Mouse (Mus musculus) intestine, postnatal 0 days (tissue): ENCODE data around the gene C530008M17Rik. TPM values are rescaled to one million over a fixed set of nuclear protein-coding genes. Genes with fewer than 3 reads are reported as not detected.
A peak's percentile ranks its signal among the peaks of the same experiment; 100 is the strongest.

Source experiments
- ATAC-seq: fragments of 200-750 bp; cut with Nextera tagmentation; 2 replicates; pipeline ENCODE4 v1.8.0; 2017; ENCODE audit warnings: mild to moderate bottlenecking, moderate TSS enrichment, moderate library complexity
- H3K27ac ChIP-seq: fragments of 300-500 bp; sonication (generic); 2 replicates; pipeline ENCODE4 v1.5.1; 2014; ENCODE audit warnings: mild to moderate bottlenecking, low read depth, low read length, moderate library complexity
- H3K27me3 ChIP-seq: fragments of 300-500 bp; sonication (generic); replicated peaks from 2 replicates; pipeline ENCODE4 v1.6.1; 2014; ENCODE audit warnings: low read length, mixed read lengths; ENCODE audit not compliant: control insufficient read depth, insufficient read depth
- H3K36me3 ChIP-seq: fragments of 300-500 bp; sonication (generic); 2 replicates; pipeline ENCODE4 v1.6.1; 2014; ENCODE audit warnings: mild to moderate bottlenecking, moderate library complexity; ENCODE audit not compliant: control insufficient read depth, insufficient read depth
- H3K4me1 ChIP-seq: fragments of 300-500 bp; sonication (generic); replicated peaks from 2 replicates; pipeline ENCODE4 v1.6.1; 2014; ENCODE audit warnings: antibody characterized with exemption, low read length, mixed read lengths; ENCODE audit not compliant: control insufficient read depth, insufficient read depth
- H3K4me2 ChIP-seq: fragments of 300-500 bp; sonication (generic); replicated peaks from 2 replicates; pipeline ENCODE4 v1.6.1; 2014; ENCODE audit warnings: low read depth, mild to moderate bottlenecking, moderate library complexity
- H3K4me3 ChIP-seq: fragments of 300-500 bp; sonication (generic); 2 replicates; pipeline ENCODE4 v1.5.1; 2014; ENCODE audit warnings: low read depth, low read length
- H3K9ac ChIP-seq: fragments of 300-500 bp; sonication (generic); 2 replicates; pipeline ENCODE4 v1.6.1; 2014; ENCODE audit warnings: mild to moderate bottlenecking, low read depth, low read length
- H3K9me3 ChIP-seq: fragments of 300-500 bp; sonication (generic); 2 replicates; pipeline ENCODE4 v1.6.1; 2016; ENCODE audit warnings: mixed run types; ENCODE audit not compliant: control insufficient read depth
- CTCF ChIP-seq: sonication (generic); IDR thresholded peaks from 2 replicates; pipeline ENCODE4 v1.5.1; 2016; ENCODE audit warnings: low read depth, mild to moderate bottlenecking, control low read depth, antibody characterized with exemption, moderate library complexity
- WGBS: fragments of 180-500 bp; shearing (Covaris S2); extraction: QIAGEN DNeasy Blood & Tissue Kit; methylation state at CpG from one replicate; pipeline ENCODE4 v1.1.7; 2014; 5-methylcytosine and 5-hydroxymethylcytosine counted together
- polyA plus RNA-seq: library from polyadenylated mRNA; unstranded; fragments of >200 nt; fragmentation: Nextera tagmentation; extraction: Ambion mirVana; gene quantifications from 2 replicates; pipeline ENCODE4 v1.2.1, GENCODE M21; 2015

The C530008M17Rik gene
- polyA plus RNA-seq, 1 experiment from 2014 or later = 15.3 TPM

DNA sequence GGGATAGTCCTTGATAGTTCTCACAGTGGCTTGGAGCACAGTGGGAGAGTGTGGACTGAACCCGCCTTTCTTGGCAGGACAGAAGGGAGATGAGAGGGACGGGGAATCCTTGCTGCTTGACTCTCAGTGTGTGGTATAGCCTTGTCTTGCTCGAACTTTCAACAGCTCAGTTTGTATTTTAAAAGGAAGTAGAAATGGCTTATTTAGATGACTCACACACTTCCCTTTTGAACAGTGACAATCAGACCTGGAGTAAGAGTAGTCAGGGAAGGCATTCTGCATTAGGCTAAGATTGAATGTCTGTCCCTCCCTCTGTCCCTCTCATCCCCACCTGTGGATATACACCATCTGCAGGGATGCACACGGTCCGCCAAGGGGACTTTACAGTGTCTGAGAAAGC, 115.1 kb downstream of the C530008M17Rik start:
- no peak overlapping the region for H3K4me2 ChIP-seq
- ATAC-seq = no peak

GRCm38 (mm10) chr5:76772831-76773230, 116.5 kb downstream of the C530008M17Rik start:
- Histone ChIP-seq H3K27ac (no peak overlapping the region), H3K36me3 (no peaks in the 10 kb centered on the region), H3K9ac (no peak overlapping the region), H3K4me1 (no peaks in the 10 kb centered on the region), H3K4me3 (no peak overlapping the region), H3K9me3 (no peaks in the 10 kb centered on the region), H3K4me2 (no peak overlapping the region), H3K27me3 (no peaks in the 10 kb centered on the region)
- no peak for ATAC-seq
- TF ChIP-seq CTCF = no peak
- 73% methylated on average over 4 of the region's 4 CpGs for WGBS

More for the DNA sequence above, 115.1 kb downstream of the C530008M17Rik start:
- 71% methylated on average over 5 of the region's 5 CpGs for WGBS
- H3K36me3 ChIP-seq = no peaks in the 10 kb centered on the region
- no peaks in the 10 kb centered on the region for H3K4me1 ChIP-seq
- no peak overlapping the region for H3K27ac ChIP-seq
- no peak overlapping the region for H3K4me3 ChIP-seq
- no peaks in the 10 kb centered on the region for H3K9me3 ChIP-seq
- no peak overlapping the region for H3K9ac ChIP-seq
- no peak for TF ChIP-seq CTCF
- no peaks in the 10 kb centered on the region for H3K27me3 ChIP-seq

GRCm38 (mm10) chr5:76773492-76774158, 117.3 kb downstream of the C530008M17Rik start:
- TF ChIP-seq CTCF = no peak
- Histone ChIP-seq H3K9me3 (no peaks in the 10 kb centered on the region), H3K4me3 (no peak overlapping the region), H3K4me1 (no peaks in the 10 kb centered on the region), H3K4me2 (no peak overlapping the region), H3K27ac (no peak overlapping the region), H3K36me3 (no peaks in the 10 kb centered on the region), H3K27me3 (no peaks in the 10 kb centered on the region), H3K9ac (no peak overlapping the region)
- no peak for ATAC-seq
- 77% methylated on average over 9 of the region's 9 CpGs for WGBS

DNA sequence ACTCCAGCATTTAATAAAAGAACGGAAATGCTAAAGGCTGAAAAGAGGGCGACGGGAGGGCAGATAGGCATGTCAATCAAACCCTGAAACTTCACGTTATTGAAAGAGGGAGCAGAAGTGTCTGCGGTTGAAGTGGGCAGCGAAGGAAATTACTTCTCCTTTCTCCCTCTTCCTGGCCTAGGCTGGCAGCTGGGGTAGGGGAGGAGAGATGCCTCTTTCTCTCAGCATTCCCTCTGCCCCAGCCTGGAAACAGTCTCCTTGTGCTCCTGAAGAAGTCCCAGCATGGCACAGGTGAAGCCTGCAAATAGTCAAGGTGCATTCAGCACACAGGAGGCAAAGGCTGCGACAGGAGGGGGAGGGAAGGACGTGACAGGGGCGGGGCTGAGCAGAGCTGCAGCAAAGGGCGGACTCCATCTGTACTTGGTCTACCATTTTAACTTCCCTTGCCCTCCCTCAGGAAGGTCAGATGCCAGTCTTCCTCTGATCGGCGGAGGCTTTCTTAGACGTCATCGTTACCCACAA, 122.8 kb downstream of the C530008M17Rik start:
- 43% methylated on average over 14 of the region's 14 CpGs for WGBS
- H3K4me2 ChIP-seq = no peak overlapping the region; the same call in 1 of the 2 replicates
- TF ChIP-seq CTCF = no peak
- H3K4me3 ChIP-seq = no peak overlapping the region
- H3K9ac ChIP-seq = no peak overlapping the region
- no peaks in the 10 kb centered on the region for H3K27me3 ChIP-seq
- no peaks in the 10 kb centered on the region for H3K36me3 ChIP-seq
- H3K9me3 ChIP-seq = no peaks in the 10 kb centered on the region
- no peak overlapping the region for H3K27ac ChIP-seq
- no peak for ATAC-seq
- H3K4me1 ChIP-seq = no peaks in the 10 kb centered on the region

- Histone ChIP-seq H3K4me2 (no peak overlapping the region), H3K27ac (no peak overlapping the region), H3K9me3 (no peaks in the 10 kb centered on the region), H3K27me3 (no peaks in the 10 kb centered on the region), H3K9ac (no peak overlapping the region), H3K4me1 (no peaks in the 10 kb centered on the region), H3K4me3 (no peak overlapping the region), H3K36me3 (no peaks in the 10 kb centered on the region)
- 73% methylated on average over 13 of the region's 13 CpGs for WGBS
- TF ChIP-seq CTCF = no peak
- ATAC-seq = no peak
Measured at GRCm38 (mm10) chr5:76781943-76782342, 125.6 kb downstream of the C530008M17Rik start.

GRCm38 (mm10) chr5:76782414-76783103, 126.2 kb downstream of the C530008M17Rik start:
- Histone ChIP-seq H3K36me3 (no peaks in the 10 kb centered on the region), H3K27me3 (no peaks in the 10 kb centered on the region), H3K27ac (no peak overlapping the region), H3K9ac (no peak overlapping the region), H3K4me3 (no peak overlapping the region), H3K4me1 (no peaks in the 10 kb centered on the region), H3K9me3 (no peaks in the 10 kb centered on the region), H3K4me2 (0 out of 2 replicates have a peak overlapping the region, but pooled peaks have one; percentile 9)
- 57% methylated on average over 7 of the region's 7 CpGs for WGBS
- TF ChIP-seq CTCF = no peak
- no peak for ATAC-seq
